Comparison of ENCODE assay signal across 24 mouse cellular contexts in the genomic region with DNA sequence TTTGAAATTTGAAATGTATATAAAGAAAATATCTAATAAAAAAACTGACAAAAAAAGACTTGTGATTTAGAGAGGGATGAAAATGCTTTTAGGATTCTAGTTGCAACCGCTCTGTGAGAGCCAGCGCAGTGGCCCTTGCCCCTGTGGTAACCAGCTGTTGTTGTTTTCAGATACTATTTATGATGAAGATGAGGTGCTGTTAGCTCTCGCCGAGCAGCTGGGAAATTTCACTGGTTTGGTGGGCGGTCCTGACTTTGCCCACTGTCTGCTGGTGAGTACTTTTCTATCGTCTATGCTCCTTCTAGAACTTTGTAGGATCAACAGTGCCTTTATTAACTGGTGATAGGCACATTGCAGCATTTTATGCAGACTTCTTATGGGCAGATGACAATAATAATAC. TPM values are rescaled to one million over a fixed set of nuclear protein-coding genes. Genes with fewer than 3 reads are reported as not detected.
DNase-seq lines count a peak whose midpoint lies in the region; ATAC-seq and TF ChIP-seq lines count a peak whose summit lies in the region.
"Had no signal": no experiment of that assay in that cellular context is flagged by ENCODE, and none has a peak within 500 bp of the region (broad histone marks: within the 10 kb centered on the region; RNA-seq: fewer than 3 reads in every experiment).

No protein-coding gene starts in this region.

- peaks cover 3% of the 10 kb centered on the region; the same call in 1 of the 2 replicates for H3K36me3 ChIP-seq in forebrain, embryonic 16.5 days (ENCODE audit: control insufficient read depth, insufficient read depth)
- peaks cover 45% of the 10 kb centered on the region for H3K36me3 ChIP-seq in forebrain, embryonic 12.5 days (replicated peaks)
- H3K36me3 ChIP-seq in lung, embryonic 15.5 days, result peaks cover 41% of the 10 kb centered on the region
- peaks cover 51% of the 10 kb centered on the region for H3K36me3 ChIP-seq in liver, embryonic 14.5 days (replicated peaks; ENCODE audit: control insufficient read depth, insufficient read depth, low read depth)

- H3K27ac ChIP-seq in forebrain, embryonic 16.5 days (ENCODE audit: low read length), result no peak overlapping the region
- H3K27ac ChIP-seq in forebrain, embryonic 12.5 days, result no peak overlapping the region
- H3K27ac ChIP-seq in lung, embryonic 15.5 days, result no peak overlapping the region
- H3K27ac ChIP-seq in liver, embryonic 14.5 days, result no peak overlapping the region
- H3K27ac ChIP-seq: embryonic facial prominence, embryonic 13.5 days; forebrain, embryonic 13.5 days; hindbrain, embryonic 10.5 days; macrophage; midbrain, embryonic 13.5 days; neural tube, embryonic 13.5 days had no signal

- H3K27me3 ChIP-seq in forebrain, embryonic 16.5 days (replicated peaks; ENCODE audit: control insufficient read depth, insufficient read depth, low read length), result no peaks in the 10 kb centered on the region
- H3K27me3 ChIP-seq in forebrain, embryonic 12.5 days, result no peaks in the 10 kb centered on the region
- H3K27me3 ChIP-seq in lung, embryonic 15.5 days, result no peaks in the 10 kb centered on the region
- H3K27me3 ChIP-seq in liver, embryonic 14.5 days (ENCODE audit: control insufficient read depth, insufficient read depth, low read length), result no peaks in the 10 kb centered on the region
- H3K27me3 ChIP-seq: embryonic facial prominence, embryonic 13.5 days; forebrain, embryonic 13.5 days; midbrain, embryonic 13.5 days; neural tube, embryonic 13.5 days had no signal

- no peak for ATAC-seq in forebrain, embryonic 16.5 days
- no peak for ATAC-seq in forebrain, embryonic 12.5 days (ENCODE audit: low FRiP score)
- no peak for ATAC-seq in lung, embryonic 15.5 days (ENCODE audit: borderline replicate concordance, extremely low read depth, low FRiP score, low TSS enrichment)
- ATAC-seq in liver, embryonic 14.5 days (ENCODE audit: insufficient read depth), result no peak
- ATAC-seq: forebrain, embryonic 13.5 days; hindbrain, embryonic 16.5 days; midbrain, embryonic 13.5 days had no signal

- no peak for TF ChIP-seq POLR2A in lung, adult 2 months (IDR thresholded peaks at IDR 0.05; ENCODE audit: borderline replicate concordance, extremely low read depth, low read depth, low read length)

- TF ChIP-seq CTCF in lung, adult 2 months (IDR thresholded peaks at IDR 0.05; ENCODE audit: insufficient read depth, low read length), result no peak
- no peak for TF ChIP-seq CTCF in liver, embryonic 14.5 days (IDR thresholded peaks at IDR 0.05; ENCODE audit: low read depth)

- peaks cover 23% of the 10 kb centered on the region for H3K4me1 ChIP-seq in forebrain, embryonic 16.5 days (replicated peaks; ENCODE audit: control insufficient read depth, insufficient read depth, low read length)
- H3K4me1 ChIP-seq in forebrain, embryonic 12.5 days, result peaks cover 15% of the 10 kb centered on the region
- peaks cover 14% of the 10 kb centered on the region for H3K4me1 ChIP-seq in lung, embryonic 15.5 days
- 0 out of 2 replicates have a peak, but pooled peaks cover 2% of the 10 kb centered on the region for H3K4me1 ChIP-seq in lung, adult 2 months (ENCODE audit: control insufficient read depth, insufficient read depth, low read length)
- peaks cover 26 to 33% of the 10 kb centered on the region in 2 experiments for H3K4me1 ChIP-seq in liver, embryonic 14.5 days (replicated peaks; ENCODE audit: control insufficient read depth in 2 of 2, insufficient read depth in 2 of 2, low read length in 1 of 2)

- 82% methylated on average over 6 of the region's 6 CpGs for WGBS in forebrain, embryonic 16.5 days
- WGBS in forebrain, embryonic 12.5 days, result 92% methylated on average over 6 of the region's 6 CpGs
- WGBS in lung, embryonic 15.5 days, result 78% methylated on average over 6 of the region's 6 CpGs
- WGBS in lung, adult 2 months, result 91% methylated on average over 6 of the region's 6 CpGs
- 79% methylated on average over 6 of the region's 6 CpGs for WGBS in liver, embryonic 14.5 days (ENCODE audit: insufficient replicate concordance)

- no peak for DNase-seq in lung, adult 2 months
- DNase-seq in liver, embryonic 14.5 days (ENCODE audit: low read depth in 3 of 3, low spot score in 3 of 3), result no peak
- DNase-seq in lung, postnatal 4 days, result peak; percentile 39 to 82
- DNase-seq in spleen, postnatal 36 days (ENCODE audit: low spot score in 2 of 2), result no peak
- DNase-seq: adrenal gland, postnatal 25 days; cerebellum, adult 18-20 months; cerebellum, postnatal 10 days; gastrocnemius, postnatal 10 days; heart, postnatal 14 days; kidney, adult 18-20 months; left cerebral cortex, postnatal 4 days; right cerebral cortex, postnatal 4 days; thymus, adult 2 months; thymus, postnatal 36 days had no signal

- peak overlapping the region; percentile 24; the same call in 1 of the 2 replicates for H3K4me2 ChIP-seq in forebrain, embryonic 16.5 days (ENCODE audit: low read length)
- H3K4me2 ChIP-seq in forebrain, embryonic 12.5 days, result no peak overlapping the region
- H3K4me2 ChIP-seq in lung, embryonic 15.5 days, result peak overlapping the region; percentile 13; the same call in 1 of the 2 replicates
- peak overlapping the region; percentile 91 for H3K4me2 ChIP-seq in liver, embryonic 14.5 days (ENCODE audit: low read depth)

- H3K9me3 ChIP-seq in forebrain, embryonic 16.5 days (ENCODE audit: control insufficient read depth, low read length), result no peaks in the 10 kb centered on the region
- H3K9me3 ChIP-seq in forebrain, embryonic 12.5 days, result no peaks in the 10 kb centered on the region
- H3K9me3 ChIP-seq in lung, embryonic 15.5 days, result no peaks in the 10 kb centered on the region
- no peaks in the 10 kb centered on the region for H3K9me3 ChIP-seq in liver, embryonic 14.5 days (ENCODE audit: control insufficient read depth, low read length)
- H3K9me3 ChIP-seq: embryonic facial prominence, embryonic 13.5 days; forebrain, embryonic 13.5 days; hindbrain, embryonic 10.5 days; midbrain, embryonic 13.5 days; neural tube, embryonic 13.5 days had no signal

- no peak for TF ChIP-seq EP300 in liver, embryonic 14.5 days (IDR thresholded peaks at IDR 0.05; ENCODE audit: low read depth)

- no peak overlapping the region for H3K9ac ChIP-seq in forebrain, embryonic 16.5 days (replicated peaks; ENCODE audit: low read depth, low read length)
- H3K9ac ChIP-seq in forebrain, embryonic 12.5 days, result no peak overlapping the region
- no peak overlapping the region for H3K9ac ChIP-seq in lung, embryonic 15.5 days
- no peak overlapping the region for H3K9ac ChIP-seq in liver, embryonic 14.5 days (replicated peaks)
- H3K9ac ChIP-seq: embryonic facial prominence, embryonic 13.5 days; neural tube, embryonic 13.5 days had no signal

- H3K4me3 ChIP-seq in forebrain, embryonic 16.5 days (replicated peaks; ENCODE audit: low read length), result no peak overlapping the region
- H3K4me3 ChIP-seq in forebrain, embryonic 12.5 days (replicated peaks), result no peak overlapping the region
- H3K4me3 ChIP-seq in lung, embryonic 15.5 days, result no peak overlapping the region
- H3K4me3 ChIP-seq in lung, adult 2 months (replicated peaks; ENCODE audit: extremely low read depth, low read depth, low read length), result no peak overlapping the region
- H3K4me3 ChIP-seq in liver, embryonic 14.5 days (ENCODE audit: insufficient read depth in 1 of 2, low read depth in 2 of 2, low read length in 2 of 2), result peak overlapping the region; percentile 17 to 26; a peak in 3 of 4 replicates

RNA-seq across cellular contexts. Expression of a gene that starts 13.6 kb away (rescaled TPM):
- 86.4 and 104 TPM in 2 replicates for polyA plus RNA-seq in forebrain, embryonic 16.5 days (2015; fragmentation: Nextera tagmentation; extraction: Ambion mirVana)
- 109 and 112 TPM in 2 replicates for polyA plus RNA-seq in forebrain, embryonic 12.5 days (2016; fragmentation: Nextera tagmentation; extraction: Ambion mirVana)
- polyA plus RNA-seq in lung, embryonic 15.5 days (2015; fragmentation: Nextera tagmentation; extraction: Ambion mirVana), result 62.1 and 66.1 TPM in 2 replicates
- polyA plus RNA-seq in lung, adult 2 months (2012; rRNA removed), result 6.8 and 12.5 TPM in 2 replicates
- 20.9 and 27.7 TPM in 2 replicates for polyA plus RNA-seq in liver, embryonic 14.5 days (2012; rRNA removed)
- polyA plus RNA-seq in liver, embryonic 14.5 days (2014; fragmentation: Nextera tagmentation; extraction: Ambion mirVana), result 69.1 and 75.0 TPM in 2 replicates

Comparison
In these comparisons a context has a peak if more than half of its experiments do, and no peak if none do; other contexts are left out.
1. DNase-seq: peak in lung, postnatal 4 days (2 of 2); none in lung, adult 2 months (single experiment), liver, embryonic 14.5 days (0 of 3) and spleen, postnatal 36 days (0 of 2).
2. H3K4me3 ChIP-seq: peak in liver, embryonic 14.5 days (2 of 2); none in forebrain, embryonic 16.5 days (single experiment), forebrain, embryonic 12.5 days (single experiment), lung, embryonic 15.5 days (single experiment) and lung, adult 2 months (single experiment).